34 mouse cellular contexts compared by ENCODE assay signal in the genomic region with DNA sequence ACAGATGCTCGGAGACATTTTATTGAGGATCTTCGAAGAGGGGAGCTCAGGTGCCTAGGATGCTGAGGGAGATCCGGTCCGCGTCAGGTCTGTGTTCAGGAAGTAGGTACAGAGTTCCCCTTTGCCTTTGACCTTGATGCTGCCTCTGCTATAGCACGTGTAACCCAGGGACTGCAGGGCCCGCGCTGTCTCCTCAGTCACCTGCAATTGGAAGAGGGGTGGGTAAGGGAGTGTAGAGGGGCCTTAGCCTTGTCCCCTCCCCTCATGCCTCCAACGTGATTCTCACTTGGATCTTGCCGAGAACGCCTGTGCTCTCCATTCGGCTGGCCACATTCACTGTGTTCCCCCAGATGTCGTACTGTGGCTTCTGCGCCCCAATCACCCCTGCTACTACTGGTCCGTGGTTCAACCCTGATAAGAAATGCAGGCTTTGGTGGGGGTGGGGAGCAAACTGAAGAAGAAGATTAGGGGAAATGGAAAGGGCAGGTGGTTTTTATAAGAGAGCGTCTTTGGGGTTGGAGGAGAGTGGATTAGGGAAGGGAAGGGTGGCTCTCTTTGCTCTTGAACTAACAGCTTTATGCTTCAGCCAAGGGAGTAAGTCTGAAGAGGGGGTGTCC. TPM values are rescaled to one million over a fixed set of nuclear protein-coding genes. Genes with fewer than 3 reads are reported as not detected.
DNase-seq lines count a peak whose midpoint lies in the region; ATAC-seq and TF ChIP-seq lines count a peak whose summit lies in the region.
"Had no signal": no experiment of that assay in that cellular context is flagged by ENCODE, and none has a peak within 500 bp of the region (broad histone marks: within the 10 kb centered on the region; RNA-seq: fewer than 3 reads in every experiment).

No protein-coding gene starts in this region.

- H3K27me3 ChIP-seq in liver, embryonic 14.5 days (ENCODE audit: control insufficient read depth, insufficient read depth, low read length) = peaks cover 6% of the 10 kb centered on the region; the same call in 1 of the 2 replicates
- peaks cover 89% of the 10 kb centered on the region for H3K27me3 ChIP-seq in hindbrain, embryonic 13.5 days

- WGBS in liver, embryonic 14.5 days (ENCODE audit: insufficient replicate concordance) = 26% methylated on average over 16 of the region's 16 CpGs
- 80% methylated on average over 16 of the region's 16 CpGs for WGBS in hindbrain, embryonic 13.5 days

- H3K4me1 ChIP-seq in liver, embryonic 14.5 days (replicated peaks; ENCODE audit: control insufficient read depth in 2 of 2, insufficient read depth in 2 of 2, low read length in 1 of 2) = peaks cover 9 to 28% of the 10 kb centered on the region in 2 experiments
- peaks cover 10% of the 10 kb centered on the region for H3K4me1 ChIP-seq in hindbrain, embryonic 13.5 days (replicated peaks)

- ATAC-seq in liver, embryonic 14.5 days (ENCODE audit: insufficient read depth) = peak; percentile 75
- ATAC-seq in megakaryocyte-erythroid progenitor cell, adult 5-6 weeks (replicated peaks; ENCODE audit: low FRiP score, low TSS enrichment, poor library complexity, severe bottlenecking) = peak; percentile 59
- no peak for ATAC-seq in hindbrain, embryonic 13.5 days (ENCODE audit: low FRiP score)
- ATAC-seq: forebrain, embryonic 16.5 days; intestine, postnatal 0 days; midbrain, embryonic 13.5 days had no signal

- no peak overlapping the region for H3K9ac ChIP-seq in liver, embryonic 14.5 days (replicated peaks)
- no peak overlapping the region for H3K9ac ChIP-seq in hindbrain, embryonic 13.5 days
- H3K9ac ChIP-seq: heart, embryonic 13.5 days; lung, embryonic 14.5 days; midbrain, embryonic 13.5 days had no signal

- peak; percentile 54 for DNase-seq in c-Kit-positive CD71-positive TER-119-negative erythroid progenitor cells, embryonic 14.5 days (ENCODE audit: low read depth)
- DNase-seq in induced T-regulatory cell, adult 2 months (ENCODE audit: low read depth) = peak; percentile 12
- DNase-seq in liver, embryonic 14.5 days (ENCODE audit: low read depth in 3 of 3, low spot score in 3 of 3) = peak in 1 of 3 experiments; percentile 45
- no peak for DNase-seq in heart, postnatal 36 days
- DNase-seq in urinary bladder, adult 18-20 months (ENCODE audit: low spot score in 2 of 2) = no peak
- no peak for DNase-seq in cerebellum, adult 9-11 months
- DNase-seq: adrenal gland, postnatal 10 days; B cell, adult 2 months; cerebellum, adult 11-12 months; cerebellum, postnatal 10 days; gastrocnemius, adult 2 months; gastrocnemius, postnatal 36 days; heart, adult 2 months; heart, postnatal 10 days; kidney, adult 9 months; kidney, postnatal 10 days; layer of hippocampus, postnatal 36 days; left cerebral cortex, postnatal 4 days; lung, embryonic 14.5 days; lung, postnatal 14 days; retina, postnatal 1 day; right cerebral cortex, postnatal 14 days; thymus, adult 18-20 months; thymus, postnatal 4 days had no signal

- peak overlapping the region; percentile 32 for H3K4me2 ChIP-seq in liver, embryonic 14.5 days (ENCODE audit: low read depth)
- H3K4me2 ChIP-seq in hindbrain, embryonic 13.5 days = no peak overlapping the region
- H3K4me2 ChIP-seq: heart, embryonic 13.5 days; lung, embryonic 14.5 days; midbrain, embryonic 13.5 days had no signal

- TF ChIP-seq CTCF in liver, embryonic 14.5 days (IDR thresholded peaks at IDR 0.05; ENCODE audit: low read depth) = no peak

- H3K4me3 ChIP-seq in liver, embryonic 14.5 days (ENCODE audit: insufficient read depth in 1 of 2, low read depth in 2 of 2, low read length in 2 of 2) = no peak overlapping the region
- no peak overlapping the region for H3K4me3 ChIP-seq in hindbrain, embryonic 13.5 days
- H3K4me3 ChIP-seq: gastrocnemius, adult 2 months; heart, adult 2 months; heart, embryonic 13.5 days; midbrain, embryonic 13.5 days had no signal

- no peak overlapping the region for H3K27ac ChIP-seq in liver, embryonic 14.5 days
- H3K27ac ChIP-seq in hindbrain, embryonic 13.5 days = no peak overlapping the region
- H3K27ac ChIP-seq: gastrocnemius, adult 2 months; heart, adult 2 months; heart, embryonic 13.5 days; midbrain, embryonic 13.5 days had no signal

- TF ChIP-seq EP300 in liver, embryonic 14.5 days (IDR thresholded peaks at IDR 0.05; ENCODE audit: low read depth) = peak; percentile 30; the same call in 1 of the 2 replicates

- H3K9me3 ChIP-seq in liver, embryonic 14.5 days (ENCODE audit: control insufficient read depth, low read length) = no peaks in the 10 kb centered on the region
- H3K9me3 ChIP-seq in hindbrain, embryonic 13.5 days = no peaks in the 10 kb centered on the region
- H3K9me3 ChIP-seq: heart, embryonic 13.5 days; midbrain, embryonic 13.5 days had no signal

- H3K36me3 ChIP-seq in liver, embryonic 14.5 days (replicated peaks; ENCODE audit: control insufficient read depth, insufficient read depth, low read depth) = no peaks in the 10 kb centered on the region
- no peaks in the 10 kb centered on the region for H3K36me3 ChIP-seq in hindbrain, embryonic 13.5 days
- H3K36me3 ChIP-seq: midbrain, embryonic 13.5 days had no signal

- intact Hi-C loops in heart, postnatal 36 days (cut with DNase I) = loop anchor here (5.0 kb wide), 1 partner anchor 148 kb away; no protein-coding TSS in a partner anchor

RNA-seq across cellular contexts. Expression of a gene that starts 3.4 kb away (rescaled TPM):
- 2.9 and 3.3 TPM in 2 replicates for polyA plus RNA-seq in liver, embryonic 14.5 days (2012; rRNA removed)
- 1.7 and 2.7 TPM in 2 replicates for polyA plus RNA-seq in liver, embryonic 14.5 days (2014; fragmentation: Nextera tagmentation; extraction: Ambion mirVana)
- 0.50 and 3.5 TPM in 2 replicates for total RNA-seq in megakaryocyte-erythroid progenitor cell, adult 5-6 weeks (2014; fragmentation: Nextera tagmentation)
- total RNA-seq in megakaryocyte-erythroid progenitor cell, adult 5-6 weeks (2017) = 0.76 and 3.1 TPM in 2 replicates
- total RNA-seq in heart, postnatal 36 days (2021) = under 1 TPM in 1 of 2 experiments, not detected in 1; 0.24 TPM
- polyA plus RNA-seq in hindbrain, embryonic 13.5 days (2015; fragmentation: Nextera tagmentation; extraction: Ambion mirVana) = 0.32 and 0.74 TPM in 2 replicates
- total RNA-seq: gastrocnemius, postnatal 36 days; layer of hippocampus, postnatal 36 days had no signal
- polyA plus RNA-seq: embryonic facial prominence, embryonic 11.5 days; hindbrain, embryonic 11.5 days; Patski had no signal

RNA-seq across cellular contexts. Expression of a gene that starts 8.0 kb away (rescaled TPM):
- 0.65 and 0.67 TPM in 2 replicates for polyA plus RNA-seq in liver, embryonic 14.5 days (2012; rRNA removed)
- polyA plus RNA-seq in liver, embryonic 14.5 days (2014; fragmentation: Nextera tagmentation; extraction: Ambion mirVana) = 0.39 and 0.67 TPM in 2 replicates
- not detected in 2 replicates for total RNA-seq in megakaryocyte-erythroid progenitor cell, adult 5-6 weeks (2014; fragmentation: Nextera tagmentation)
- total RNA-seq in megakaryocyte-erythroid progenitor cell, adult 5-6 weeks (2017) = 0.38 and 1.7 TPM in 2 replicates
- under 1 TPM in 1 of 2 experiments, not detected in 1; 0.19 TPM for total RNA-seq in heart, postnatal 36 days (2021)
- polyA plus RNA-seq in hindbrain, embryonic 13.5 days (2015; fragmentation: Nextera tagmentation; extraction: Ambion mirVana) = 0.43 and 0.56 TPM in 2 replicates
- total RNA-seq: gastrocnemius, adult 2 months; gastrocnemius, postnatal 36 days had no signal
- polyA plus RNA-seq: Patski had no signal

RNA-seq across cellular contexts. Expression of a gene that starts 10.9 kb away (rescaled TPM):
- 37.3 and 42.1 TPM in 2 replicates for polyA plus RNA-seq in liver, embryonic 14.5 days (2012; rRNA removed)
- 40.0 and 42.8 TPM in 2 replicates for polyA plus RNA-seq in liver, embryonic 14.5 days (2014; fragmentation: Nextera tagmentation; extraction: Ambion mirVana)
- total RNA-seq in megakaryocyte-erythroid progenitor cell, adult 5-6 weeks (2014; fragmentation: Nextera tagmentation) = not detected in 2 replicates
- not detected in 2 replicates for total RNA-seq in megakaryocyte-erythroid progenitor cell, adult 5-6 weeks (2017)
- 1 to 10 TPM in 1 of 2 experiments, under 1 TPM in 1; 0.64 to 1.6 TPM for total RNA-seq in heart, postnatal 36 days (2021)
- 0.25 TPM in 2 replicates for polyA plus RNA-seq in hindbrain, embryonic 13.5 days (2015; fragmentation: Nextera tagmentation; extraction: Ambion mirVana)
- total RNA-seq: gastrocnemius, adult 2 months; gastrocnemius, postnatal 36 days had no signal
- polyA plus RNA-seq: forebrain, embryonic 16.5 days; hindbrain, embryonic 11.5 days; neural tube, embryonic 14.5 days had no signal

RNA-seq across cellular contexts. Expression of a gene that starts 14.7 kb away (rescaled TPM):
- polyA plus RNA-seq in liver, embryonic 14.5 days (2012; rRNA removed) = 0.88 and 1.0 TPM in 2 replicates
- polyA plus RNA-seq in liver, embryonic 14.5 days (2014; fragmentation: Nextera tagmentation; extraction: Ambion mirVana) = 0.66 and 1.2 TPM in 2 replicates
- total RNA-seq in megakaryocyte-erythroid progenitor cell, adult 5-6 weeks (2014; fragmentation: Nextera tagmentation) = not detected in 2 replicates
- not detected in 2 replicates for total RNA-seq in megakaryocyte-erythroid progenitor cell, adult 5-6 weeks (2017)
- 10 to 100 TPM; 18.0 to 21.0 TPM for total RNA-seq in heart, postnatal 36 days (2021)
- polyA plus RNA-seq in hindbrain, embryonic 13.5 days (2015; fragmentation: Nextera tagmentation; extraction: Ambion mirVana) = 5.3 and 6.0 TPM in 2 replicates
- polyA plus RNA-seq: Patski had no signal

RNA-seq across cellular contexts. Expression of a gene that starts 19.5 kb away (rescaled TPM):
- polyA plus RNA-seq in liver, embryonic 14.5 days (2012; rRNA removed) = 13.1 and 15.1 TPM in 2 replicates
- 18.2 and 22.0 TPM in 2 replicates for polyA plus RNA-seq in liver, embryonic 14.5 days (2014; fragmentation: Nextera tagmentation; extraction: Ambion mirVana)
- 55.7 and 87.0 TPM in 2 replicates for total RNA-seq in megakaryocyte-erythroid progenitor cell, adult 5-6 weeks (2014; fragmentation: Nextera tagmentation)
- total RNA-seq in megakaryocyte-erythroid progenitor cell, adult 5-6 weeks (2017) = 8.9 and 23.1 TPM in 2 replicates
- 1 to 10 TPM; 3.0 to 5.1 TPM for total RNA-seq in heart, postnatal 36 days (2021)
- polyA plus RNA-seq in hindbrain, embryonic 13.5 days (2015; fragmentation: Nextera tagmentation; extraction: Ambion mirVana) = 2.6 and 3.7 TPM in 2 replicates

Comparison
In these comparisons a context has a peak if more than half of its experiments do, and no peak if none do; other contexts are left out.
1. DNase-seq: peak in c-Kit-positive CD71-positive TER-119-negative erythroid progenitor cells, embryonic 14.5 days (single experiment) and induced T-regulatory cell, adult 2 months (single experiment); none in heart, postnatal 36 days (0 of 2), urinary bladder, adult 18-20 months (0 of 2) and cerebellum, adult 9-11 months (single experiment).